Mouse (Mus musculus) gastrocnemius, adult 18-20 months (tissue): ENCODE results near the gene Gm7544. TPM values are rescaled to one million over a fixed set of nuclear protein-coding genes. Genes with fewer than 3 reads are reported as not detected.
"Not testable (repeated sequence)": the region's sequence is repeated elsewhere in the genome, so short reads cannot be mapped to it uniquely, and the experiment has no call there.

ENCODE experiments used
- DNase-seq: peaks from one replicate; pipeline ENCODE4 v3.0.0; 2021; ENCODE audit warnings: low spot score
- long read RNA-seq, 2 experiments: library from polyadenylated mRNA; stranded (forward); transcript quantifications; one replicate each; pipeline ENCODE4 v2.0.0; 2021
- total RNA-seq, 2 experiments: library from RNA; stranded (reverse); gene quantifications; 2 replicates each; pipeline ENCODE4 v1.2.3; 2021

Gm7544 gene
- total RNA-seq, result not detected
- long read RNA-seq, experiment 1, result 0 reads
- long read RNA-seq, experiment 2, result 0 reads

DNA sequence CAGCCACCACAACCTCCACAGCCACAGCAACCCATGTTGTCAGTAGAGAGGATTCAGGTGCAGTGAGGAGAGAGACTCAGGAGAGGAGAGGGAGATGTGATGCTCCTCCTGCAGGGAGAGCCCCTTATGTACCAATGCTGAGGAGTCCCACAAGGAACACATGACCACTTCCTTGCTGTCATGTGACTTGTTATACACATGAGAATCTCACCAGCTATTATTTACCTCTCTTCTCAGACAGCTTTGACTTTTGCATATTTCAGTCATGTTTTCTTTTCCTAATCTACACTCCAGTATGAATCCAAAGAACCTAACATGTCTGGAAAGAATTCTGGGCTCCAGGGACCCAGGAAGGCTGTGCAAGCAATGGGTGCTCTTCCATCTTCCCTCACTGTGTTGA is at the start of gene Gm7544:
Gene Gm7544 (minus strand): TSS at position 101 of the 400 bp plus-strand sequence.
- DNase-seq, result not testable (repeated sequence)

DNA sequence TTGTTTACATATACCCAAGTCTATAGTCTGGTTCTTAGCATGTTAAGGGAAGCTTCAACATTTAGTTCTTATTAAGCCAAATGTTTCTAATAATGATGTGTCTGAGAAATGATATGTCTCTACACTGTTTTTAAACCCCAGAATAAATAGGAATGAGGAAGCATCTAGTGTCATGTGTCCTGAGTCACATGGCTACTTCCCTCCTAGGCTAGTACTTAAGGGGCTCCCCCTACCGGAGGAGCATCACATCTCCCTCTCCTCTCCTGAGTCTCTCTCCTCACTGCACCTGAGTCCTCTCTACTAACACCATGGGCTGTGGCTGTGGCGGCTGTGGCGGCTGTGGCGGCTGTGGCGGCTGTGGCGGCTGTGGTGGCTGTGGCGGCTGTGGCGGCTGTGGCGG is 44.5 kb upstream of the Gm7544 start, which contains the start of gene Gm47959:
Gene Gm47959 (plus strand): TSS at position 243 of the 400 bp plus-strand sequence.
- not testable (repeated sequence) for DNase-seq

DNA sequence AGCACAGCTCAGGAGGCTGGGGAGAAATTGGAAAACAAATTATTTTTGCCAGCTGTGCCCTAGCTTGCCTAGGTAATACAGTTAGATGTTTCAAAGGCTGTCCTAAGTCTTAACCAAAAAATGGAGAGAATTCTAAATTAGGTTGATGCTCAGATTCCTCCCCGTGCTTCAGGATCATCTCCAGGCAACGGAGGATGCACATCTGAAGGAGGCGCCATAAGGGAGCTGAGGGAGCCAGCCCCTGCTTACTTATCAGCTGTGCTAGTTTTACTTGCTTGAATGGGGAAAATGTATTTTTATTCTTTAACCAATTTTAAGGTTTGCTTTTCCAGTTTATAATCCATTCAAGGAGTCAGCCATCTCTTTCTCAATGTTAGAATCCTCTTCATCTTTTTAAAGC is 38.1 kb upstream of the Gm7544 start:
- DNase-seq, result no peak

DNA sequence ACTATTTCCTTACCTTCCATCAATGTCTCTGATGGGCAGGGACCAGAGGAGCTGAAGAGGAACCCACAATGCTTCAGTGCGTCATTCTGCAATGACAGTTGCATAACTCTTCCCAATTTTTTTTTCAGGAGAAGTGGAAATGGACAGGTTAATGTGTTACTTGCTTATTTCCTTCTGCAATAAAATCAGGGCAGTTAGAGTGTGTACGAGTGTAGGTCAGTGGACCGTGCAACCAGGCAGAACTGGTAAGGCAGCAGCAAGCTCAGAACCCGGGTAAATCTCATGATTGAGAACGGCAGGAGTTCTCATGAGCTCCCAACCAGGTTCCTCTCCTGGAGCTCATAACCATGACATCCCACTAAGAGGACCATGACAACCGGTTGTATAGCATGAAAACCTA is 36.3 kb upstream of the Gm7544 start:
- DNase-seq, result no peak

DNA sequence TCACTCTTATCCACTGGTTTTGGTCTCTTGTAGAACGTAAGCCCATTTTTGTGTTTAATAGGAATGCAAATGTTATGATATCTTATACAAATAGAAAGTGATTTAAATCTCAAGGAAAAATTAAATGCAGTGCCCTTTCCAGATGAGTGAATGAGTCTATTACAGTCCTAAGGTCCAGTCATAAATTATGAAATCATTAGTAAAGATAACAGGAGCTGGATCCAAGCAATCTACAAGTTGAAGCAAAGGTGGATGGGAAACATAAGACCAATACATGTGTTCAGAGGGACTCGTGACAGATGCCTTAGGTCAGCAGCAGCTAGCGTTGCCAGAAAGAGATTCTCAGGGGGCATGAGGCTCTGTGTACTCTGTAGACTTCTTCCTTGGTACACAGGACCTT is 35.8 kb upstream of the Gm7544 start:
- no peak for DNase-seq

DNA sequence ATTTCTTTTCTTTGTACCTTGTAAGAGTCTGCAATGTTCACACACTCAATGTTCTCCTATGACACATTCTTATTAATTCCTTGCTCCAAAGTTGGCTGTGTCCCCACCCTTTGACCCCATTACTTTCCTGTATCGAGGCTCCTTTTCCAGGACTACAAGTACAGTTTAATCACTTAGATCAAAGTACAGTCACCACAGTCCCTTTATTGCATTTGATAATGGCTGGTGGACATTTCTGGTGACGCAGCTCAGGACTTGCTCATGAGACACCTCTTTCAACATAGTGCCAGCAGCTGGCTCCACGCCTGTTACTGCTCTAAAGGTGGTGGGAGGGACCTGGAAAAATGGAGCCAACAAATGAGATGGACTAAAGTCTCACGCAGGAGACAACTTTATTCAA is 35.2 kb upstream of the Gm7544 start:
- DNase-seq, result no peak

DNA sequence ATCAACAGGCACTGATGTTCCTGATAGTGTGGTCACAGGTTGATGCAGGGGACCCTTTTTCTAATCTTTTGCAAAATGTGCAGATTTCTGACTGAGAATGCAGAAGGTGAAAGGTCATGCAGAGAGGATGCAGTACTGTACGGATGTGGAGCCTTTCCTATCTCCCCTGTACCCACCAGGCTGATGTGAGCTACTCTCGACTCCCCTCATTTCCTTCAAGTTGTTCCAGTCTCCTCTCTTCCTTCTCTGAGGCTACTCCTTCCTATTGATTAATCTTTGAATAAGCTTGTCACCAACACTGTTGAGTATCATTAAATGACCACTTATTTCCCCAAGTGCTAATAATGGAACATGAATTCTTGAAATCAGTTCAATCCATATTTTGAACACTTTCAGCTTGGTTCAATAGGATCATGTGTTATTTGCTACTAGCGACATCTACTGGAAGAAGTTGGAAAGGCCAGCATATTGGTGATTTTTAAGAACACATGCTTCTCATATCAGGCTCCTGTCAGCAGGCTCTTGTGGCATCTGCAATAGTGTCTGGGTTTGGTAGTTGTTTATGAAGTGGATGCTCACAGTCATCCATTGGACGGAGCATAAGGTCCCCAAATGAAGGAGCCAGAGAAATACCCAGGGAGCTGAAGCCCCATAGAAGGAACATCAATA is 31.9 kb upstream of the Gm7544 start:
- peak; percentile 50 for DNase-seq

DNA sequence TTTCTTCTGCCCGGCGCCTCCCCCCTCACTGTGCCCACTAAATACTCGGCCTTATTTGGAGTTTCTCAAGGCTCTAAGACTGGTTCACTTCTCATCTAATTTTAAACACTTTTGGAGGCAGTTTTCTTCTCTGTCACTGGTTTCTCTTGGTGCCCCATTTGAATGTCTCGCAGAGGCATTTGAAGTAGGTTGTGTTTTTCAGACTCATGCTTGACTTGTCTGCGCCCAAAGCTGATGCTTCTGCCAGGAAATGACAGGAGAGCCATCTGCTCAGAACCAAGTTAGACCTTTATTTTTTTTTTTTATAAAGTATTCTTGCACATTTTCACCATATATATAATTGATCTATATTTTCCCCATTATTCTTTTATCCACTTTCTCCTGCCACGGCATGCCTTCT is 30.9 kb upstream of the Gm7544 start:
- DNase-seq, result no peak

DNA sequence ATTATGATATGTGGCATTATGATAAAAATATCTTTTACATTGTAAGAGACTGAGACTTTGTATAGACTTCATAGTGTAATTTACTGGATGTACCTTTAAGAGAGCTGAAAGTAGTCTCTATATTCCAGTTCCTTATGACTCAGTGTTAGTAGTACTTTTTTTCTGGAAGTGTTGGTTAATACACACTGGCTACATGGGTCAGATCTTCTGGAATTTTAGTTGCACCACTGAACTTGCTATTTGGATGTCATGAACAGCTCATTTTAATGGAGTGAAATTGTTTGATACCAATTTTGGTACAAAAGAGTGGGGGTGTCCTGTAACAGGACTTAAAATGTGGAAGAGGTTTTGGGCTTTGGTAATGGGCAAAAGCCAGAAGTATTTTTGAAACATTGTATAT is 22.0 kb upstream of the Gm7544 start:
- no peak for DNase-seq

DNA sequence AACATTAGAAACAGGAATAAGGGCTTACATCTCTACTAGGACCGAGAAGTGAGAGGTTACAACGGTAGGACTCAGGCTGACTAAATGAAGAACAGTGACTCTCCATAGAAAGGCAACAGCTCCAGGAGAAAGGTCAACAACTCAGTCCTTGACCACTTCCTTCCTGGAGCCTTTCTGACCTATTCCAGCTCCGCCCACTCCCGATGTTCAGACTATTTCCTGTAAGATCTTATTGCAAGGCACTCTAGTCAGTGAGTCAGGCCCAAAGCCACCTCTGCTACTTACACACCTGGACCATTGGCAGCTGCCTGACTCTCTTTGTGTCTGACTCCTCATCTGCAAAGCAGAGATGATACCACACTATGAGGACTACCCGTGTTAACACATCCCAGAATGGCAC is 19.9 kb upstream of the Gm7544 start:
- DNase-seq, result no peak

DNA sequence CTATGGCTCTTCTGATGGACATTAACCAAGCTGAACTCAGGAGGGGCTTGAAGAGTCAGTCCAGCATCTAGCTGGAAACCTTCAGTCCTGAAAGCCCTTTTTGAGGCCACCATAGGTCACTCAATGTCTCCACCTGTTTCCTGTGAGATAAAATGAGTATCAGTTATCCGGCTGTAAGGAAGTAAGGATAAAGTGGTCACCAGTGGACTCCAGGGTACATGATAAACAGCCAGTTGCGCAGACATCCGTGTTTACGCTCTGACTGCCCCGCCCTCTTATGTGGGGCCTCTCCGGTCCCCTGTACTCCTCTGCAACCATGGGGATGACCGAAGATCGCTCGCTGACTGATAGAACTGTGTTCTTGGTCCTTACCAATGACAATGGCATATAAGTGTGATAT is 18.5 kb upstream of the Gm7544 start:
- no peak for DNase-seq

DNA sequence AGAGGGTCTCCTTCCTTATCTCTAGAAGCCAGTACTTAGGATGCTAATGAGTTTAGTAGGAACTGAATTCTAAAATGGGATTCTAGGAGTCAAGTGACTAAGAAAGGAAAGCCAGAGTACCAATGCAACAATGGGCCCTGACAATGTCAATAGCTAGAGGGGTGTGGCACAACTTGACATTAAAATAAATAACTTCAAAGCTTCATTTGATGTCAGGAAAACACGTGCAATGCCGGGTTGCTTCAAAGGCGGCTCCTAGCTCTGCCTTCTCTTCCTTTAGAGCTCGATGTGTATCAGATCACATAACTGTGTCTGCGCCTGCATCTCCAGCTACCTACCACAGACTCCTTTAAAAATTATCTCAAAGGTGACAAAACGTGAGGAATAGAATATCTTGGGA is 18.1 kb upstream of the Gm7544 start:
- DNase-seq, result no peak

DNA sequence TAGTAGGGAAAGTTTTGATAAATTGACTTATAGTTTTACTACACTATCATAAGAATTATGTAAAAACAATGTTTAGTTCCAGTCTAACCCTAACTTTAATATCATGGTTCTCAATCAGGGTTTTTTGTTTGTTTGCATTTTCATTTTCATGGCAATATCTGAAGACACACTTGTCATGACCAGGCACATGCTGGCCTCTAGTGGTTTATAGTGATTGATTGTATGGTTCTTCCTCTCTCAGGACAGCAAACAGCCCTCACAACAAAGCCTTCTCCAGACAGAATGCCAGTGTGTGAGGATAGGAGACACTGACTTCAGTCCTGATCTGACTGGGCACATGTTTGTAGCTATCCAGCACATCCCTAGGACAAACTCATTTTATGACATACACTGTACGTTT is 17.4 kb upstream of the Gm7544 start:
- DNase-seq, result no peak

DNA sequence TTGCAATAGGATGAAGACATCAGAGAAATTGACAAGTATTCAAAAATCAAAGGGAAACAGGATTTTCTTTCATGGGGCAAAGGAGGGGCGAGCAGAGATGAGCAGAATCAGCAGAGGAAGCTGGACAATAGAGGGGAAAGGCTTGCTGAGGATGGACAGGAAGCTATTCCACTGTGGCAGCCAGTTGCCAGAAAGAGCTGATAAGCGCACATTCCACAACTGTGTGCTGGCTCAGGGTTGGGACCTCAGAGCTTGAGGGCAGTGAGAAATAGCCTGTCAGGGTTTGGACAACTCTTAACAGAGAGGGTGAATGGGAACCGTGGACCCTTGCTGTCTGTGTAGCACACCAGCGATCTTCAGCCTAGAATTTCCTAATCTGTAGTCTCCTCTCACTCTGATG is 16.2 kb upstream of the Gm7544 start:
- no peak for DNase-seq

DNA sequence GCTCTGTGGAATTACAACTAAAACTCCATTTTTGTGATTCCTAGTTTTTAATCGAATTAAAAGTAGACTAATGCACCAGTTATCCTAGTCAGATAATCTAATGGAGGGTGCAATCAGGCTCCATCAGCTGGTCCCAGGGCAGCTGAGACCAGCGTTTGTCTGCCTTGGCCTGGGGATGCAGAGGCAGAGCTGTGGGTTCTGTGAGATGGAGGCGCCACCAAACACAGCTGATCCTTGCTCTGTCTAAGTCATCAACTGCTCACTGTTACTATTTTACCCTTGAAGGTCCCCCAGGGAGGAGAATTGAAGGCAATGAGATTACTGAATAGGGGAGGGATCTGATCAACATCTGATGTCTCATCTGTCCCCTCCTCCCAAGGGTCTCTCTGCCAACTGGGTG is 10.6 kb upstream of the Gm7544 start:
- no peak for DNase-seq

DNA sequence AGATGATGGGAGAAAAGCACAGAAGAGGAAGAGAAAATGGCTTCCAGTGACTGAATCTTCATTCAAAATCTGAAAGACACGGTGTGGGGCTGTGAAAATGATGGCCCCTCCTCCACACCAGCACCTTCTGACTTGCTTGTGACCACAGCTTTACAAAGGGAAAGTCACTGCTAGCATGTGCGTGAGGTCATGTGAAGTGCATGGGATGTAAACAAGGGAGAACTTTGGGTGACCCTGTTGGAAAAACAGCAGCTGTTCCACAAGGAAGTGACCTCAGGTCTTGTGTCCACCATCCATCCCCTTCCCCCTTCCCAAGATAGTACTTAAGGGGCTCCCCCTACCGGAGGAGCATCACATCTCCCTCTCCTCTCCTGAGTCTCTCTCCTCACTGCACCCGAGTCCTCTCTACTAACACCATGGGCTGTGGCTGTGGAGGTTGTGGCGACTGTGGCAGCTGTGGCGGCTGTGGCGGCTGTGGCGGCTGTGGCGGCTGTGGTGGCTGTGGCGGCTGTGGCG is 4.1 kb upstream of the Gm7544 start, which contains the start of gene Gm47955:
Gene Gm47955 (plus strand): TSS at position 417 of the 516 bp plus-strand sequence.
- no peak for DNase-seq

DNA sequence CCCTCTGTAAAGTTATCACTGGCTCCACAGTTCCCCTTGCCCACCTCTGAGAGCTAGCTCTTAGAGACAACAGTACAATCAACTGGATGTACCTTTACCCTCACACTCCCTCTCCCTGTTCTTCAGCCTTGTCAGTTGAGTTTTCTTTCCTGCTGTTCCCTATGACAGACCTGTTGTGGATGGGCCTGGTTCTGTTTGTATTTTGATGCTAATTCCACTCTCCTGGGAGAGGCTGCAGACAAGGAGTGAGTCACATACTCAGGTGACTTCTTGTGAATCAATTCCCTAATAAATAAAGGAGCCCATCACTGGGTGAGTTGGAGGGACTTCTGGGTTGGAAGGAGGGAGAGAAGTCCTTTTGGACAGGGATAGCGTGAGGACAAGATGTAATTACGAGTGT is 7.2 kb downstream of the Gm7544 start:
- no peak for DNase-seq

DNA sequence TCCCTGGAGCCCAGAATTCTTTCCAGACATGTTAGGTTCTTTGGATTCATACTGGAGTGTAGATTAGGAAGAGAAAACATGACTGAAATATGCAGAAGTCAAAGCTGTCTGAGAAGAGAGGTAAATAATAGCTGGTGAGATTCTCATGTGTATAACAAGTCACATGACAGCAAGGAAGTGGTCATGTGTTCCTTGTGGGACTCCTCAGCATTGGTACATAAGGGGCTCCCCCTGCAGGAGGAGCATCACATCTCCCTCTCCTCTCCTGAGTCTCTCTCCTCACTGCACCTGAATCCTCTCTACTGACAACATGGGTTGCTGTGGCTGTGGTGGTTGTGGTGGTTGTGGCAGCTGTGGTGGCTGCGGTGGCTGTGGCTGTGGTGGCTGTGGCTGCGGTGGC is 9.8 kb downstream of the Gm7544 start:
- DNase-seq, result not testable (repeated sequence)

DNA sequence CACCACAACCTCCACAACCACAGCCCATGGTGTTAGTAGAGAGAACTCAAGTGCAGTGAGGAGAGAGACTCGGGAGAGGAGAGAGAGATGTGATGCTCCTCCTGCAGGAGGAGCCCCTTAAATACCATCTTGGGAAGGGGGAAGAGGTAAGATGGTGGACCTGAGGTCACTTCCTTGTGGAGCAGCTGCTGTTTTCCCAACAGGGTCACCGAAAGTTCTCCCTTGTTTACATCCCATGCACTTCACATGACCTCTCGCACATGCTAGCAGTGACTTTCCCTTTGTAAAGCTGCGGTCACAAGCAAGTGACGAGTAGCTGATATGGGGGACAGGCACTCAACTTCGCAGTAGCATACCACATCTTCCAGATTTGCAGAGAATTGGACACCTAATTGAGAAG is 12.5 kb downstream of the Gm7544 start, which contains the start of gene A030003K21Rik:
Gene A030003K21Rik (minus strand): TSS at position 94 of the 400 bp plus-strand sequence.
- not testable (repeated sequence) for DNase-seq

DNA sequence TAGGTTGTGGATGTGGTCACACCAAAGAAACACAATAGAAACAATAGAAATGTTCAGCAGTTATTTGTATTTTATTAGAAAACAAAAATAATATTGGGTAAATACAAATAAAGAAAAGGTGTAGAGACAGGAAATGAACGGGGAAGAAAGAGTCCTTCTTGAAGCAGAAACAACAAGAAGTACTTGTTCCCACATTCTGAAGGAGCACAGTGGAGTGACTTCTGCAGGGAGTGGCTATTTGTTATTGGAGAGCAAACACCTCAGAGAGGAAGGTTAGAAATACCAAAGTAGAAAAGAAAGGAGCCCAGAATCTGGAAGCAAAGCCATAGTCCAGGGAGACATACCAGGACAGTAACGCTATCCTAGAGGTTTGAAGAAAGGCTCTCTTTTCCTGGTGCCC is 13.3 kb downstream of the Gm7544 start:
- not testable (repeated sequence) for DNase-seq

DNA sequence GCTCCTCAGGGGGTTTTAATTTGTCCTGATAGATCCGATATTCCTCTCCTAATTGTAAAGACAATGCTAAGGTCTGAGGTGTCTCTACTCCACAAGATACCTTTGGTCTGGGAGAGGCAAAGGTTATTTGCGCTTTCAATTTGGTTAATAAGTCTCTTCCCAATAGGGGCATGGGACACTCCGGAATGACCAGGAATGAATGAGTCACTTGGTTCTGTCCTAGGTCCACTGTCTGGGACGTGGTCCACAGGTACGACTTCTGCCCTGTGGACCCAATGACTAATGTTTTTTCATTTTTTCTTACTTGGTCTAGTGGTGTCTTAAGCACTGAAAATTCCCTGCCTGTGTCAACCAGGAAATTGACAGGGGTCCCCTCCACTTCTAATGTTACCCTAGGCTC is 17.1 kb downstream of the Gm7544 start:
- DNase-seq, result no peak

DNA sequence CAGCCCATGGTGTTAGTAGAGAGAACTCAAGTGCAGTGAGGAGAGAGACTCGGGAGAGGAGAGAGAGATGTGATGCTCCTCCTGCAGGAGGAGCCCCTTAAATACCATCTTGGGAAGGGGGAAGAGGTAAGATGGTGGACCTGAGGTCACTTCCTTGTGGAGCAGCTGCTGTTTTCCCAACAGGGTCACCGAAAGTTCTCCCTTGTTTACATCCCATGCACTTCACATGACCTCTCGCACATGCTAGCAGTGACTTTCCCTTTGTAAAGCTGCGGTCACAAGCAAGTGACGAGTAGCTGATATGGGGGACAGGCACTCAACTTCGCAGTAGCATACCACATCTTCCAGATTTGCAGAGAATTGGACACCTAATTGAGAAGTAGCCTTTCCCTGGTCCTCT is 24.5 kb downstream of the Gm7544 start, which contains the start of gene Gm6217:
Gene Gm6217 (minus strand): TSS at position 74 of the 400 bp plus-strand sequence.
- DNase-seq, result not testable (repeated sequence)

DNA sequence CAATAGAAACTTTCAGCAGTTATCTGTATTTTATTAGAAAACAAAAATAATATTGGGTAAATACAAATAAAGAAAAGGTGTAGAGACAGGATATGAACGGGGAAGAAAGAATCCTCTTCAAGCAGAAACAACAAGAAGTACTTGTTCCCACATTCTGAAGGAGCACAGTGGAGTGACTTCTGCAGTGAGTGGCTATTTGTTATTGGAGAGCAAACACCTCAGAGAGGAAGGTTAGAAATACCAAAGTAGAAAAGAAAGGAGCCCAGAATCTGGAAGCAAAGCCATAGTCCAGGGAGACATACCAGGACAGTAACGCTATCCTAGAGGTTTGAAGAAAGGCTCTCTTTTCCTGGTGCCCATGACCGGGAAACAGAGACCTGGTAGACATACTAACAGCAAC is 25.3 kb downstream of the Gm7544 start:
- DNase-seq, result not testable (repeated sequence)
